Mouse (Mus musculus) CH12.LX (cell line): ENCODE results near the gene Cecr2.

Experiments
- CTCF ChIP-seq, 2 experiments: IDR thresholded peaks in 1 of 2; conservative IDR thresholded peaks in 1 of 2; 2 replicates each; pipeline ENCODE4 v1.5.1; 2011 to 2012; ENCODE audit warnings: low read depth in 2 of 2, low read length in 2 of 2, improper control_type of control experiment in 1 of 2, inconsistent platforms in 1 of 2, mild to moderate bottlenecking in 1 of 2, moderate library complexity in 1 of 2
- EP300 ChIP-seq: IDR thresholded peaks from 2 replicates; pipeline ENCODE4 v1.6.1; 2011; ENCODE audit warnings: low read length, improper control_type of control experiment
- ETS1 ChIP-seq: conservative IDR thresholded peaks from 2 replicates; pipeline ENCODE4 v1.6.1; 2012; ENCODE audit warnings: low read depth, mild to moderate bottlenecking, inconsistent platforms, low read length, improper control_type of control experiment, moderate library complexity
- MAX ChIP-seq: IDR thresholded peaks from 2 replicates; pipeline ENCODE4 v1.6.1; 2011; ENCODE audit warnings: low read length, improper control_type of control experiment
- POLR2A ChIP-seq: IDR thresholded peaks from 2 replicates; pipeline ENCODE4 v1.6.1; 2011; ENCODE audit warnings: low read depth, mild to moderate bottlenecking, improper control_type of control experiment, low read length
- RAD21 ChIP-seq: IDR thresholded peaks from 2 replicates; pipeline ENCODE4 v1.6.1; 2011; ENCODE audit warnings: low read depth, mild to moderate bottlenecking, low read length, improper control_type of control experiment, moderate library complexity
- ZNF384 ChIP-seq: IDR thresholded peaks from 2 replicates; pipeline ENCODE4 v1.6.1; 2012; ENCODE audit warnings: low read depth, low read length, improper control_type of control experiment, inconsistent platforms

- TF ChIP-seq ETS1 (no peak), CTCF (conservative IDR thresholded peaks at IDR 0.05 in 1 of 2, IDR thresholded peaks at IDR 0.05 in 1 of 2; ENCODE audit: low read depth in 2 of 2, low read length in 2 of 2) (no peak), POLR2A (no peak), ZNF384 (no peak), RAD21 (no peak), EP300 (no peak), MAX (no peak)
Measured at GRCm38 (mm10) chr6:120704376-120704775, 38.2 kb downstream of the Cecr2 start.
